Mouse (Mus musculus): Measurements from ENCODE around the gene Olfr794. TPM values are rescaled to one million over a fixed set of nuclear protein-coding genes. Genes with fewer than 3 reads are reported as not detected.

The Olfr794 gene
- not detected in 2 replicates for polyA plus RNA-seq (2014; fragmentation: Nextera tagmentation; extraction: Ambion mirVana)

DNA sequence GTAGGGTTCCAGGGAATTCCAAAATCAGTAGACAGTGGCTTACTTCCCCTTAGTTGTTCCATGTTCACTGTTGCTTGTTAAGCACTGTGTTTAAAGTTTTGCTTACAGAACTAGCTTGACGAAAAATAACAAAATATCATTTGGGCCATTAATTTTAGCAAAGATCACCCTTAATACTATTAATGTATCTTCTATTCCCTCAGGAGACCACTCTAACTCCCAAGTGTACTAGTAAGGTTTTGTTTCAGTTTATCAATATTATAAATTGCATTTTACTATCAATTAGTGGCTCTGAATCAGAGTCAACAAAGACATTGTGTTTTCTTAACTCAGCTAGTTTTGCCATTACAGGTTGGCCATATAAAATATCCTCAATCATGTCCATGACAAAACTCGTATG, at the start of gene Olfr794:
TSS of gene Olfr794 (plus strand) at position 301 of the 400 bp plus-strand sequence.
- Histone ChIP-seq H3K27me3 (ENCODE audit: control insufficient read depth, insufficient read depth, low read length) (no peaks in the 10 kb centered on the region), H3K27ac (ENCODE audit: low read depth, low read length) (no peak within 1 kb of the TSS), H3K9ac (ENCODE audit: low read length) (no peak within 1 kb of the TSS), H3K4me1 (ENCODE audit: control insufficient read depth, insufficient read depth, low read length) (no peaks in the 10 kb centered on the region), H3K9me3 (ENCODE audit: control insufficient read depth, low read length) (no peaks in the 10 kb centered on the region), H3K4me2 (ENCODE audit: low read depth) (no peak within 1 kb of the TSS), H3K36me3 (ENCODE audit: control insufficient read depth, insufficient read depth, low read length) (no peaks in the 10 kb centered on the region), H3K4me3 (ENCODE audit: low read depth, low read length) (no peak within 1 kb of the TSS)
- WGBS, result 85% methylated on average over 2 of the region's 2 CpGs
- DNase-seq (ENCODE audit: low spot score) (no peak), ATAC-seq (ENCODE audit: insufficient read depth, low FRiP score, low TSS enrichment) (no peak)

DNA sequence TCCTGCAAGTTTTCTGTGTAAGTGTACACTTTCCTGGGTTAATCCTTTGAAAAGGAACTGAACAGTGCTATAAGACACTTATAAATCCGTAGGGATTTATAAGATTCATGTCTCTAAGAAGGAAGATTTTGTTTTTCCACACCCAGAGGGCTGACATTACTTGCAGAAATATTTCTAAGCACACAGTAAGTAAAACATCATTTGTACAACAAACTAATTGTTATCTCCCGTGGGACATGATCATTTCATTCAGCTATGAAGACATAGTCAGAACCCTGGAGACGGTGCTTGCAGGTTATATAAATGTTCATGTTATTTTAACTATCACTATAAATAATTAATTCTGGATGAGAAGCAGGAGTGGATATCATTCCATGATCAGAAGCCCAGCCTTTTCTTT, 46.0 kb upstream of the Olfr794 start, which contains the start of gene Olfr791:
TSS of gene Olfr791 (plus strand) at position 301 of the 400 bp plus-strand sequence.
- H3K4me1 ChIP-seq (ENCODE audit: control insufficient read depth, insufficient read depth, low read length), result no peaks in the 10 kb centered on the region
- ATAC-seq (ENCODE audit: insufficient read depth, low FRiP score, low TSS enrichment), result no peak

DNA sequence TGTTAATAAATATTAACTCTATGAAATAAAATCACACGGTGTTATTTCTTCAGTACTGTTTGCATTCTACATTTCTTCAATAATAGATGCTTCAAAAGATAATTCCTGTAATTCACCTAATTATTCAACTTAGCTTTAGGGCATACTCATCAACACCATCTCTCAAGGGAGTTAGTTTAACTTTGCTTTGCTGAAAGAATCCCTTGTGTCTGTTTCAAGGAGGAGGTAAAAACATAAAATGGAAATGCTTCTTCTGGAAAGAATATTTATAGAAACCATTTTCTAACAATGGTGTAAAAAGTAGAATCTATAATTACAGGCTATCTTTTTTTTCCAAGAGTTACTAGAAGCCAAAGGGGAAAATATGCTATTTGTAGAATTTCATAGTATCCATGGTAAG, 28.6 kb upstream of the Olfr794 start, which contains the start of gene Olfr792:
TSS of gene Olfr792 (plus strand) at position 301 of the 400 bp plus-strand sequence.
- Histone ChIP-seq H3K9ac (ENCODE audit: low read length) (no peak within 1 kb of the TSS), H3K4me1 (ENCODE audit: control insufficient read depth, insufficient read depth, low read length) (no peaks in the 10 kb centered on the region), H3K27ac (ENCODE audit: low read depth, low read length) (no peak within 1 kb of the TSS), H3K4me2 (ENCODE audit: low read depth) (no peak within 1 kb of the TSS), H3K9me3 (ENCODE audit: control insufficient read depth, low read length) (no peaks in the 10 kb centered on the region), H3K27me3 (ENCODE audit: control insufficient read depth, insufficient read depth, low read length) (no peaks in the 10 kb centered on the region), H3K4me3 (ENCODE audit: low read depth, low read length) (no peak within 1 kb of the TSS), H3K36me3 (ENCODE audit: control insufficient read depth, insufficient read depth, low read length) (no peaks in the 10 kb centered on the region)
- no peak for DNase-seq (ENCODE audit: low spot score)
- 88% methylated on average over 1 of the region's 1 CpGs for WGBS
- no peak for ATAC-seq (ENCODE audit: insufficient read depth, low FRiP score, low TSS enrichment)

More for the DNA sequence above, 46.0 kb upstream of the Olfr794 start, which contains the start of gene Olfr791:
- no peak within 1 kb of the TSS for H3K27ac ChIP-seq (ENCODE audit: low read depth, low read length)
- WGBS, result 73% methylated on average over 3 of the region's 3 CpGs
- no peak within 1 kb of the TSS for H3K4me2 ChIP-seq (ENCODE audit: low read depth)
- H3K4me3 ChIP-seq (ENCODE audit: low read depth, low read length), result no peak within 1 kb of the TSS
- H3K9ac ChIP-seq (ENCODE audit: low read length), result no peak within 1 kb of the TSS
- no peaks in the 10 kb centered on the region for H3K27me3 ChIP-seq (ENCODE audit: control insufficient read depth, insufficient read depth, low read length)
- H3K36me3 ChIP-seq (ENCODE audit: control insufficient read depth, insufficient read depth, low read length), result no peaks in the 10 kb centered on the region
- no peaks in the 10 kb centered on the region for H3K9me3 ChIP-seq (ENCODE audit: control insufficient read depth, low read length)
- no peak for DNase-seq (ENCODE audit: low spot score)

DNA sequence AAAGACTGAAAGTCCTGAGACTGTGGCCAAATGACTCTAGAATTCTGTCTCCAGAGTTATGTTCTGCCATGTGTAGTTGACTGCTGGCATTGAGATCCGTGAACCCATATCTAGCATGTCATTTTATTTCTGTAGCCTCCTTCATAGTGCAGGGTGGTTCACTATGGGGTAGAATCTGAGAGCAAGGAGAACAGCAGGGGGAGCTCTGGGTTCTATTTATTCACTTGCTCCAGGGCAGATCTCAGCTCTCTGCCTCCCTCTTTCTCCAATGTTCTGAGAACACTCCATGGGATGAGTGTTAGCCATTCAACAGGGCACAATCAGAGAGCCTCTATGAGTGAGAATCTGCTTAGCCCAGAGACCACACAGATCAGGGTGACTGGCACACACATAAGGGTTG, 18.1 kb upstream of the Olfr794 start:
- no peaks in the 10 kb centered on the region for H3K4me1 ChIP-seq (ENCODE audit: control insufficient read depth, insufficient read depth, low read length)
- ATAC-seq (ENCODE audit: insufficient read depth, low FRiP score, low TSS enrichment) (peak; percentile 48; the same call in 1 of the 2 replicates), DNase-seq (ENCODE audit: low spot score) (peak; percentile 10)
- H3K4me3 ChIP-seq (ENCODE audit: low read depth, low read length), result no peak overlapping the region
- 50% methylated on average over 1 of the region's 1 CpGs for WGBS
- no peak overlapping the region for H3K9ac ChIP-seq (ENCODE audit: low read length)
- no peaks in the 10 kb centered on the region for H3K27me3 ChIP-seq (ENCODE audit: control insufficient read depth, insufficient read depth, low read length)
- no peak overlapping the region for H3K27ac ChIP-seq (ENCODE audit: low read depth, low read length)
- H3K9me3 ChIP-seq (ENCODE audit: control insufficient read depth, low read length), result no peaks in the 10 kb centered on the region
- no peaks in the 10 kb centered on the region for H3K36me3 ChIP-seq (ENCODE audit: control insufficient read depth, insufficient read depth, low read length)
- H3K4me2 ChIP-seq (ENCODE audit: low read depth), result no peak overlapping the region

DNA sequence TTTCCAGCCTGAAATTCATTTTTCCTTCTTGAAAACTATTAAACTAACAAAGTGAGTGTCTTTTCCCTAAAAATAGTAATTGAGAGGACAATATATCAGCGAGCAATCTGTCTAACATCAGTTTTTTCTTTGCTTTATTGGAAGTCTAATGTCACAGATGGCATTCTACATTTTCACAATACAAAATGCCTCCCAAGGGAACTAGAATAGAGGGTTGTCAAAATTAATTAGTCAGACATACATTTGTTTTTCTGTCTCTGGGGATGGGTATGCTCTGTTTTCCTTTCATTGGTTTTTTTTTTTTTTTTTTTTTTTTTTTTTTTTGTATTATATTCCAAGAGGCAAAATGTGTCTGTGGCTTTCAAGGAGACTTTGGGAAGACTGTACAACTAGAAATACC, 9.6 kb downstream of the Olfr794 start:
- Histone ChIP-seq H3K4me2 (ENCODE audit: low read depth) (no peak overlapping the region), H3K36me3 (ENCODE audit: control insufficient read depth, insufficient read depth, low read length) (no peaks in the 10 kb centered on the region), H3K9ac (ENCODE audit: low read length) (no peak overlapping the region), H3K9me3 (ENCODE audit: control insufficient read depth, low read length) (no peaks in the 10 kb centered on the region), H3K4me3 (ENCODE audit: low read depth, low read length) (no peak overlapping the region), H3K27me3 (ENCODE audit: control insufficient read depth, insufficient read depth, low read length) (no peaks in the 10 kb centered on the region), H3K4me1 (ENCODE audit: control insufficient read depth, insufficient read depth, low read length) (no peaks in the 10 kb centered on the region), H3K27ac (ENCODE audit: low read depth, low read length) (no peak overlapping the region)
- DNase-seq (ENCODE audit: low spot score), result no peak
- 75% methylated on average over 1 of the region's 1 CpGs for WGBS
- ATAC-seq (ENCODE audit: insufficient read depth, low FRiP score, low TSS enrichment), result no peak

DNA sequence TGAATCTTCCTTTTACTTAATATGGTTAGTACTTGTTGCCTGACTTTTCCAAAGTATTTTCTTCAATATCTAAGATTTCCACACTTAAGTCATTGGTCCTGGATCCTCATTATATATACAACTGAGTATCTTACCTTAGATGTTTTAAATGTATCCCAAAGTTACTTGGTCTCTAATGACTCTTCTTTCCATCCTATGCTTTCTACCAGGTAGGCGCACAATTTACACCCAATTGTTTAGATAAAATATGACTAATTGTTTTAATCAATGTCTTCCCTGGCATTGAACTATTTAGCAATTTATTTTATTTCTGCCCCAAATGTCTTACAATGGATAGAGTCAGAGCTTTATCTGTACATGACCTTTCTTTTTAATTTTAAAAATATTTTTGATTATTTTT, 45.0 kb downstream of the Olfr794 start, which contains the start of gene Olfr796:
TSS of gene Olfr796 (minus strand) at position 101 of the 400 bp plus-strand sequence.
- 89% methylated on average over 1 of the region's 1 CpGs for WGBS
- no peak within 1 kb of the TSS for H3K4me2 ChIP-seq (ENCODE audit: low read depth)

DNA sequence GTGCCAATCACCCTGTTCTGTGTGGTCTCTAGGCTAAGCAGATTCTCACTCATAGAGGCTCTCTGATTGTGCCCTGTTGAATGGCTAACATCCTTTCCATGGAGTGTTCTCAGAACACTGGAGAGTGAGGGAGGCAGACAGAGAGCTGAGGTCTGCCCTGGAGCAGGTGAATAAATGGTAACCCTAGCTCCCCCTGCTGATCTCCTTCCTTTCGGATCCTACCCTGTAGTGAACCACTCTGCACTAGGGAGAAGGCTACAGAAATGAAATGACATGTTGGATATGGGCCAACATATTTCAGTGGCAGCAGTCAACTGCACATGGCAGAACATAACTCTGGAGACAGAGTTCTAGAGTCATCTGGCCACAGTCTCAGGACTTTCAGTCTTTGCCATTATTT, 54.3 kb downstream of the Olfr794 start:
- Histone ChIP-seq H3K27me3 (ENCODE audit: control insufficient read depth, insufficient read depth, low read length) (no peaks in the 10 kb centered on the region), H3K9ac (ENCODE audit: low read length) (no peak overlapping the region), H3K9me3 (ENCODE audit: control insufficient read depth, low read length) (no peaks in the 10 kb centered on the region), H3K36me3 (ENCODE audit: control insufficient read depth, insufficient read depth, low read length) (no peaks in the 10 kb centered on the region), H3K4me3 (ENCODE audit: low read depth, low read length) (no peak overlapping the region), H3K4me2 (ENCODE audit: low read depth) (no peak overlapping the region), H3K27ac (ENCODE audit: low read depth, low read length) (no peak overlapping the region), H3K4me1 (ENCODE audit: control insufficient read depth, insufficient read depth, low read length) (no peaks in the 10 kb centered on the region)
- ATAC-seq (ENCODE audit: insufficient read depth, low FRiP score, low TSS enrichment) (no peak), DNase-seq (ENCODE audit: low spot score) (no peak)
- WGBS, result 6% methylated on average over 1 of the region's 1 CpGs

More for the DNA sequence above, 45.0 kb downstream of the Olfr794 start, which contains the start of gene Olfr796:
- no peak within 1 kb of the TSS for H3K4me3 ChIP-seq (ENCODE audit: low read depth, low read length)
- DNase-seq (ENCODE audit: low spot score) (no peak), ATAC-seq (ENCODE audit: insufficient read depth, low FRiP score, low TSS enrichment) (no peak)
- no peaks in the 10 kb centered on the region for H3K27me3 ChIP-seq (ENCODE audit: control insufficient read depth, insufficient read depth, low read length)
- H3K4me1 ChIP-seq (ENCODE audit: control insufficient read depth, insufficient read depth, low read length), result no peaks in the 10 kb centered on the region
- no peak within 1 kb of the TSS for H3K27ac ChIP-seq (ENCODE audit: low read depth, low read length)
- no peak within 1 kb of the TSS for H3K9ac ChIP-seq (ENCODE audit: low read length)
- H3K9me3 ChIP-seq (ENCODE audit: control insufficient read depth, low read length), result no peaks in the 10 kb centered on the region
- H3K36me3 ChIP-seq (ENCODE audit: control insufficient read depth, insufficient read depth, low read length), result no peaks in the 10 kb centered on the region

Small RNAs within 50 kb of the gene (microRNA-seq; reads per million reads assigned to microRNA genes)
- not detected for gene Gm23252

Other genes starting within 250 kb of the Olfr794 start
- not detected in 2 replicates for gene Olfr780, start 249.5 kb upstream of the Olfr794 start, polyA plus RNA-seq (2014; fragmentation: Nextera tagmentation; extraction: Ambion mirVana)
- not detected in 2 replicates for gene Olfr781, start 238.8 kb upstream of the Olfr794 start, polyA plus RNA-seq (2014; fragmentation: Nextera tagmentation; extraction: Ambion mirVana)
- not detected in 2 replicates for gene Olfr782, start 218.8 kb upstream of the Olfr794 start, polyA plus RNA-seq (2014; fragmentation: Nextera tagmentation; extraction: Ambion mirVana)
- 0.15 TPM in 1 of 2 replicates, not detected in the other for gene Olfr784, start 183.6 kb upstream of the Olfr794 start, polyA plus RNA-seq (2014; fragmentation: Nextera tagmentation; extraction: Ambion mirVana)
- not detected in 2 replicates for gene Olfr785, start 162.2 kb upstream of the Olfr794 start, polyA plus RNA-seq (2014; fragmentation: Nextera tagmentation; extraction: Ambion mirVana)
- gene Olfr786, start 140.3 kb upstream of the Olfr794 start, polyA plus RNA-seq (2014; fragmentation: Nextera tagmentation; extraction: Ambion mirVana), result not detected in 2 replicates
- gene Olfr787, start 105.8 kb upstream of the Olfr794 start, polyA plus RNA-seq (2014; fragmentation: Nextera tagmentation; extraction: Ambion mirVana), result not detected in 2 replicates
- gene Olfr788, start 96.7 kb upstream of the Olfr794 start, polyA plus RNA-seq (2014; fragmentation: Nextera tagmentation; extraction: Ambion mirVana), result not detected in 2 replicates
- gene Olfr789, start 82.9 kb upstream of the Olfr794 start, polyA plus RNA-seq (2014; fragmentation: Nextera tagmentation; extraction: Ambion mirVana), result not detected in 2 replicates
- not detected in 2 replicates for gene Olfr790, start 69.2 kb upstream of the Olfr794 start, polyA plus RNA-seq (2014; fragmentation: Nextera tagmentation; extraction: Ambion mirVana)
- gene Olfr791, start 45.9 kb upstream of the Olfr794 start, polyA plus RNA-seq (2014; fragmentation: Nextera tagmentation; extraction: Ambion mirVana), result not detected in 2 replicates
- gene Olfr792, start 28.5 kb upstream of the Olfr794 start, polyA plus RNA-seq (2014; fragmentation: Nextera tagmentation; extraction: Ambion mirVana), result not detected in 2 replicates
- 0.07 TPM in 1 of 2 replicates, not detected in the other for gene Olfr796, start 44.9 kb downstream of the Olfr794 start, polyA plus RNA-seq (2014; fragmentation: Nextera tagmentation; extraction: Ambion mirVana)
- not detected in 2 replicates for gene Olfr798, start 60.3 kb downstream of the Olfr794 start, polyA plus RNA-seq (2014; fragmentation: Nextera tagmentation; extraction: Ambion mirVana)
- gene Olfr799, start 69.8 kb downstream of the Olfr794 start, polyA plus RNA-seq (2014; fragmentation: Nextera tagmentation; extraction: Ambion mirVana), result not detected in 2 replicates
- gene Olfr800, start 90.0 kb downstream of the Olfr794 start, polyA plus RNA-seq (2014; fragmentation: Nextera tagmentation; extraction: Ambion mirVana), result not detected in 2 replicates
- gene Olfr801, start 106.2 kb downstream of the Olfr794 start, polyA plus RNA-seq (2014; fragmentation: Nextera tagmentation; extraction: Ambion mirVana), result not detected in 2 replicates
- gene Olfr802, start 120.5 kb downstream of the Olfr794 start, polyA plus RNA-seq (2014; fragmentation: Nextera tagmentation; extraction: Ambion mirVana), result not detected in 2 replicates
- not detected in 2 replicates for gene Olfr803, start 126.6 kb downstream of the Olfr794 start, polyA plus RNA-seq (2014; fragmentation: Nextera tagmentation; extraction: Ambion mirVana)
- not detected in 2 replicates for gene Olfr804, start 135.6 kb downstream of the Olfr794 start, polyA plus RNA-seq (2014; fragmentation: Nextera tagmentation; extraction: Ambion mirVana)
- not detected in 2 replicates for gene Olfr805, start 161.7 kb downstream of the Olfr794 start, polyA plus RNA-seq (2014; fragmentation: Nextera tagmentation; extraction: Ambion mirVana)
- gene Olfr806, start 174.3 kb downstream of the Olfr794 start, polyA plus RNA-seq (2014; fragmentation: Nextera tagmentation; extraction: Ambion mirVana), result not detected in 2 replicates
- gene Olfr807, start 190.1 kb downstream of the Olfr794 start, polyA plus RNA-seq (2014; fragmentation: Nextera tagmentation; extraction: Ambion mirVana), result not detected in 2 replicates
- gene Olfr808, start 197.8 kb downstream of the Olfr794 start, polyA plus RNA-seq (2014; fragmentation: Nextera tagmentation; extraction: Ambion mirVana), result not detected in 2 replicates
- gene Olfr809, start 207.0 kb downstream of the Olfr794 start, polyA plus RNA-seq (2014; fragmentation: Nextera tagmentation; extraction: Ambion mirVana), result not detected in 2 replicates
- gene Olfr810, start 227.3 kb downstream of the Olfr794 start, polyA plus RNA-seq (2014; fragmentation: Nextera tagmentation; extraction: Ambion mirVana), result not detected in 2 replicates
- not detected in 2 replicates for gene Olfr811, start 236.7 kb downstream of the Olfr794 start, polyA plus RNA-seq (2014; fragmentation: Nextera tagmentation; extraction: Ambion mirVana)